Mouse (Mus musculus): ENCODE results near the gene Myod1. TPM values are rescaled to one million over a fixed set of nuclear protein-coding genes. Genes with fewer than 3 reads are reported as not detected.

The Myod1 gene
- total RNA-seq, 1 experiment from 2014 or later, result not detected

- DNase-seq, result no peak
Measured at GRCm38 (mm10) chr7:46391701-46392100, 15.4 kb downstream of the Myod1 start.

DNA sequence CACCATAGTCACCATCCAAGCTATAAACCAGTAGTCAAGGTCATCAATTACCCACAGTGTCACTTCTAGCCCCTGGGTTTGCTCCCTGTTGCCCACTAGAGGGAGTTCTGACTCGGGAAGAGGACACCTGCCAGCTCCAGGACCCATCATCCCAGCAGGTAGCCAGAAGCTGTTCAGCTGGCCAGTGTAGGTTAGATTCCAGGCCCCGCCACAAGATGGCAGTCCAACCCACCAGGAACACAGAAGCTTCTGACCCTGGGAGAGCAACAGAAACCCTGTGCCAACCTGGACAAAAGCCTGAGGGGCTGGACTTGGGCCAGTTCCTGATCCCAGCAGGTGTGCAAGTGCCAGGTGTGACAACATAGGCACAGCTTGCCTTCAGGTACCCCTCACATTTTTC, 16.8 kb downstream of the Myod1 start:
- DNase-seq, result peak; percentile 79

DNA sequence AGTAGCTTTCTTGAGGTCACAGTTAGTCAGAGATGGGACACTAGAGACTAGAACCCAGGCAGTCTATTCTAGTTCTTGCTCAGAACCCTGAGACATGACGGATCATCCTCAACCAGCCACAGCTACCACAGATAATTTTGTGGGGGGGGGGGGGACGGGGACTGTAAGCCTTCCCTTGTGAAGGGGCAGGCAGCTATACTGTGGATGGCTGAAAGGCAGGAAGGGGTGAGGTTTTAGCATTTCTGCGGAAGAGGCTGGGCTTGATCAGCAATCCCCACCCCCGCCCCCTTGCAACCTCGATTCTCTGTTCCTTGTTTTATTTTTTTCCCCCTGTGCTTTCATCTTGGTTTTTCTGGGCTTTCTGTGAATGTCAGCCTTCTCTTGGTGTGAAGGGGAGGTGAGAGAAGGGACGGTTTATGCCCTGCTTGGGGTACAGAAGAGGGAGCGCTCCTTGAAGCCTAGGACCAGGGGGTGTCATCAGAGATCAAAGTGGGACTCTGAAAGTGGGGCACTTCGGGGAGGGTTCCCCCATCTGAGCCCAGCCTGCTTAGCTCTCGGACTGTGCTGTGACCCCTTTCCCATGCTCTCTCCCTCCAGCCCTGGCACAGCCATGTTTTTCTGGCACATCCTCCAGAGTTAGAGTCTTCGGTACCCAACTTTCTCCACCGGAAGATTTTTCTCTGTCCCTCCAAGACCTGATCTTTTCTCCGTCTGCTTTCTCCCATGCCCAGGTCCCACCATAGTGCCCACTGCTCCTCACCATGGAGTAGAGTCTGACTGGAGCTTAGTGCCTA, 17.6 kb downstream of the Myod1 start:
- DNase-seq, result no peak

GRCm38 (mm10) chr7:46394933-46395332, 18.7 kb downstream of the Myod1 start:
- no peak for DNase-seq

DNA sequence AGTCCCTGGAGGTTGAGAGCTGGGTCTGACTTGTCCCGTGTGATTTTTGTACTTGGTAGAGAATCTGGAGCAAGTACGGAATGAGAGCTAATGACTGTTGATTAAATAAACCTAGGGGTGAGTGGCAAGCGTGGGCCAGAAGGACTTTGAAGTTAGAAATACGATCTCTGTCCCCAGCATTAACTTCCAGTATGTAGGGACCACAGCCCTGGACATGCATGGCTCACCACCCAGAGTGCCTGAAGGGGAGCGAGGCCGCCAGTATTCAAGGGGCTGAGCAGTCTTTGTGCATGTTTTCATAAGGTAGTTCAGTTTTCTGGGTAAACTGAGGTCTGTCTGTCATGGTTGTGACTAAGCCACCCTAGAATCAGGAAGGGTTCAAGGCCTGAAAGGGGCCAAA, 19.3 kb downstream of the Myod1 start:
- no peak for DNase-seq

GRCm38 (mm10) chr7:46396231-46396927, 20.1 kb downstream of the Myod1 start, which contains the start of gene Kcnc1:
Gene Kcnc1, plus strand, starts transcription at chr7:46396497.
- peak; percentile 87 for DNase-seq

- DNase-seq, result no peak
Measured at GRCm38 (mm10) chr7:46396928-46397731, 20.9 kb downstream of the Myod1 start.

GRCm38 (mm10) chr7:46397732-46398333, 21.6 kb downstream of the Myod1 start:
- no peak for DNase-seq

DNA sequence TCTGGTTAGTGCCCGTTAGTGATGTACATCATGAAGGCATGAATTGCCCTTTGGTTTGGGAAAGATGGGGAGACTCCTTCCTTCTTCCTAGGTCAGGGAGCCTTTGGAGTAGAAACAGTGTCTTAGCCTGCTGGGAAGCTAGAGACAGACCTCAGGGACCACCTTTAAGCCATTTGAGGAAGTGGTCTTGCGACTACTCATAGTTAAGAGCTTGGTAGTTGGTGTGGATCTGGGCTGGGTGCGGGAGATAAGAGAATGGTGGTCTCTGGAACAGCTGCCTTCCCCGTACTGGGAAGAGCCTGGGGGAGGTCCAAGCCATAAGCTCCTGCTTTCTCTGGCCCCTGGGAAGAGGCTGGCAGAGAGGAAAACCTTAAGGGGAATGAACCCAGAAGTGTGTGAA, 22.3 kb downstream of the Myod1 start:
- DNase-seq, result no peak

GRCm38 (mm10) chr7:46399676-46400075, 23.4 kb downstream of the Myod1 start:
- no peak for DNase-seq

DNA sequence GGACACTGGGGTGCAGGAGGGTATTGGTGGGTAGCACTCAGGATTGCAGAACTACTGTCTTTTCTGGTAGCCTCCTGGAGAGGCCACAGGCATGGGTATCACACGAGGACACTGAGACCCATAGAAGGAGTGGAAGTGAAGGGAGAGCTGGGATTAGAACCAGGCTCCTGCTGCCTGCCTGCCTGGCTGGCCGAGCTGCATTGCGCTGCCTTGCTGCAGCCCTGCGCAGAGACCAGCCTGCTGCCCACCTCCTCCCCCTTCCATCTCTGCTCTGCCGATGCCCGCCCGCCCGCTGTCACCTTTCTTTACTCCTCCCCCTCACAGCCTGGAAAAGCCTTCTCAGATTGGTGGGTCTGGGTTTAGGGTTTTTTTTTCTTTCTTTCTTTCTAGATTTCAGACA, 24.1 kb downstream of the Myod1 start:
- no peak for DNase-seq

DNA sequence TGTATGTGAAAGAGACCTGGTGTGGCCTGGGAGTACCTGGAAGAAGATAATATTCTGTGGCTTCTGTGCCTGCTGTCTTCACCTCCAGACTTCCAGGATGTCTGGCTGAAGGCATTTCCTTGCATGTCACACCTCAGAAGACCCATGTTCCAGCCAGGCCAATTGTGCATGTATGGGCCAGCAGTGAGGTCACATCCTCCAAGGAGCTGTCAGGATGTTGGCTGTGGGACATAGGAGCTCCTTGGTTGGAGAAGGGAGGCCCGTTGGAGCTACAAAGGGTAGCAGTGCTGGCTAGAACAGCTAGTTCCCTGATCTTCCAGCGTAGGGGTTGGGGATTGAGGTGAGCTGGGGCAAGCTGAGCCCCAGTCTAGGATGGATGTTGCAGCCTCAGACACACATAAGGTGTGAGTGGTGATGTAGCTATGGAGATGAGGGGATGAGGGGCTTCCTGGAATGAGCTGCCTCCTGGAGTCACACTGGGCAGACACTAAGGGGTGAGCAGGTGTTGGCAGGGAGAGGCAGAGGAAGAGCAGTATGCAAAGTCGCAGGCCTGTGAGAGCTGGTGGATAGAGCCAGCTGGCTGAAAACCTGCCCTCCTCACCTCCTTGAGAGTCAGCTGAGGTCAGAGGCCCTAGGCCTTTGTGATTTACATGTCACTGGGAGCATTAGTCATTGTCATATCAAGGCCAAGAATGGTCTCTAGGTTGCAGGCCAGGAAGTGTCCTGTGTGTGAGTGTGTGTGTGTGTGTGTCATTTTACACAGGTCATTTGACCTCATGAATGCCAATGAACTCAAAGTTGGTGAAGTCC, 25.3 kb downstream of the Myod1 start:
- DNase-seq, result no peak

DNA sequence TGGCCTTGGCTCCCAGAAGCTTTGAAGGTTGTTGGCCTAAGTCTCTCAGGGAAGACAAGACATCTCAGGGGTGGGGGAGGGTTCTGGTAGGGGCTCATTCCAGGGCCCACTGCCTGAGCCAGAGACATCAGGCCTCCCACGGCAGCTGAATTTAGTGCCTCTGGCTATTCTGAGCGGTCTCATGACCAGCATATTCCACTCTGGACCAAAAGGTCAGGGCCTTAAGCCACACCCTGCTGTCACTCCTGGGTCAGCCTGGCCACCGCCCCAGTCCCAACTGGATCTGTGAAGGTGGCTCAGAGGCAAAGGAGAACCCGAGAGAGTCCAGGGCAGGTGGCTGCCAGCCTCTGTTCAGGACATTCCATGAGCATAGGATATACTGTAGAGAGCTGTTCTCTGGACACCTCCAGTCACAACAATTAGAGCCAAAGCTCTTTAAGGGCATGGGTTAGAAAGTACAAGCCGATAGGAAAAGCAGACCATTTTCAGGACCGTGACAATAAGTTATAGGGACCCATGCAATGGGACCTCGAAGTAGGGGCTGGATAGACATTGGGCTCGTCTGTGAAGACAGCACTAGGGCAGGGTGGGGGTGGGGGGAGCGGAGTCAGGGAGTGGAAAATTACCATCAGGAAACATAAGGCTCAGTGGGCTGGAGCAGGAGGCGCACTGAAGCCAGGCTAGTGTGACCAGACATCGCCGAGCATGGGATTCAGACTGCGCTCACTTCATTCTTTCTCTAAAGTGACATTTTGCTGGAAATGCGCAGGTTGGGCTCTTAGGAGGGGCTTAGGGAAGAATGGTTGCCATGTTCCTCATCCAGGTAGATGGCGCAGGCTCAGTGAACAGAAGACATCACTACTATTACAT, 27.6 kb downstream of the Myod1 start:
- DNase-seq, result no peak

DNA sequence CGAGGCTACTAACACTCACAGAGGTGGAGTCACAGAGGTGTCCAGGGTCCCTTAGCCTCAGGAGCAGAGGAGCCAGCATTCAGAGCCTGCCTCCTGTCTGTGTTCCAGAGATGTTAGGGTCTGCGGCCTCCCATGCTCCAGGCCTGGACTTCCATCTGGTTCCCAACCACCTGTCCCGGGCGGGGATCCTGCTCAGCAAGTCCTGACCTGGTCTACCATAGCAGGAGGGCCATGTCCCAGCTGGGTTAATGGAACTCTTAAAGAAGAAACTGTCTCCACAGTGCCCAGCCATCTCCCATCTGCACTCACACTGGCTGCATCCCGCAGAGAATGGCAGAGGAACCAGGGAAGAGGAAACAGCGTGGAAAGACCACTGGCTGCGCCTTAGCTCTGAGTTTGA, 28.5 kb downstream of the Myod1 start:
- DNase-seq, result no peak

- no peak for DNase-seq
Measured at GRCm38 (mm10) chr7:46408606-46409005, 32.3 kb downstream of the Myod1 start.

GRCm38 (mm10) chr7:46409204-46409789, 33.0 kb downstream of the Myod1 start:
- DNase-seq, result no peak

DNA sequence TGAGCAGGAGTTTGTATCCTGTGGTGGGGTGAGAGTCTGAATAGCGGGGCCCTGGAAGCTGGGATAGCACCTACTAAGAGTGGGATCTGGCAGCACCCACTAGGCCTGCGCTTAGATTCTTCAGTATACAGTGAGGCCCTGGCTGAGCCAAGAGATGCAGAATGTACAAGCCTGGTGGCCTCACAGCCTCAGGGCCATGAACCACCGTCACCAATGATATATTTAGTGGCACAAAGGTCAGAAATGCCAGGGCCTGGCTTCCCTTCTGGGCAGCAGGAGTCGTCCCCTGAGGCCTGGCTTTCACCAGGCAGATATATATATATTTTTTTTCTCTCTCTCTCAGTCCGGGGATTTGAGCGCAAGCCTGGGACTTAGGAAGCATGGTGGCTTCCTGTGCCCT, 34.5 kb downstream of the Myod1 start:
- DNase-seq, result no peak

GRCm38 (mm10) chr7:46412823-46413222, 36.5 kb downstream of the Myod1 start:
- DNase-seq, result no peak

DNA sequence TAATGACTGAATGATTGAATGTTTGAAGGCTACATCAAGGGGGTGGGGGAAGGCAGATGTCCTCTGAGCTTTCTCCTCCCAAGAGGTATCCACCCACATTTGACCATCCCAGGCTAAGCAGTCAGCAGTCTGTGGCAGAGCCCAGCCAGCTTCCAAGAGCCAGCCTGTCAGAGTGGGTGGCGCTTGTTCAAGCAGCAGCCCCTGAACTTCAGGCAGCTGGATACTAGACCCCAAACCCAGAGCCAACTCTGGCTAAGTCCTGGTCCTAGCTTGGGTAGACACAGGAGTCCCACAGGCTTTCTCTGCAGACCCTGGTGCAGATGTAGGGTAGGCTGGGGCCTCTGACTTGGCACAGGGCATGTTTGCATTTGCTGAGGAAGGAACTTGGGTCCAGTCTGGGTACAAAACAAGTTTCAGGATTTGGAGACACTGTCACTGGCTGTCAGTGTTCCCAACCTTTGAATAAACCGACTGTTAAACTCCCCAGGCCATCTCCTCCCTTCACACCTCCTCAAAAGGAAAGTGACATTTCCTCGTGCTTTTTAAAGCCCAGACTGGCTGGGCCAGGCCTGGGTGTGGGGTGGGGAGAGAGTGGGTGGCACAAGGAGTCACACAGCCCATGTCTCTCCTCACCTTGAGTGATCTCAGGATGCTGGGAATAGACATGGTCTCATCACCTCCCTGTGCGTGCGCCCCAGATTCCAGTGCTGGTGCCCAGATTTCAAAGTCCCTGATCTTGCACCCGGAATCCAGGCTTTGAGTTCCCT, 37.9 kb downstream of the Myod1 start:
- DNase-seq, result no peak

All from adrenal gland, postnatal 25 days (tissue).